Mouse (Mus musculus) left cerebral cortex, postnatal 36 days (tissue): ENCODE measurements around the gene Psma2. TPM values are rescaled to one million over a fixed set of nuclear protein-coding genes. Genes with fewer than 3 reads are reported as not detected.

ENCODE experiments used
- DNase-seq, 2 experiments: peaks; one replicate each; pipeline ENCODE4 v3.0.0; 2021 to 2022; ENCODE audit warnings: low spot score in 2 of 2, mixed read lengths in 1 of 2
- intact Hi-C: fragments of 180-260 bp; cut with DNase I; formaldehyde crosslinking; loops from one replicate; pipeline ENCODE4 v1.15.1; 2025
- total RNA-seq, 2 experiments: library from RNA; stranded (reverse); gene quantifications; 2 replicates each; pipeline ENCODE4 v1.2.3; 2021

Psma2 gene
- total RNA-seq: 10 to 100 TPM; 54.4 to 56.4 TPM

- intact Hi-C loops: loop anchor here (5.0 to 10.0 kb wide), 2 partner anchors 91 to 548 kb away; partner anchors contain the start of genes Arid4b, Ggps1 and Hecw1
Observed at GRCm38 (mm10) chr13:14612926-14613529, at the start of gene Psma2, which contains the start of gene Mrpl32. Psma2 (plus strand) TSS chr13:14613240. Mrpl32 (minus strand) TSS chr13:14613165.

GRCm38 (mm10) chr13:14574128-14574527 lies 38.9 kb upstream of the Psma2 start:
- DNase-seq: no peak
- intact Hi-C loops: no loop called here

More at GRCm38 (mm10) chr13:14612926-14613529, at the start of gene Psma2, which contains the start of gene Mrpl32:
- DNase-seq: peak; percentile 97 to 99

GRCm38 (mm10) chr13:14580392-14580791 lies 32.6 kb upstream of the Psma2 start:
- no peak for DNase-seq
- intact Hi-C loops: no loop called here

- intact Hi-C loops: no loop called here
- no peak for DNase-seq
Observed at GRCm38 (mm10) chr13:14602744-14603143, 10.3 kb upstream of the Psma2 start.

- DNase-seq: no peak
- intact Hi-C loops: no loop called here
Observed at GRCm38 (mm10) chr13:14607616-14608015, 5.4 kb upstream of the Psma2 start.

- no peak for DNase-seq
- intact Hi-C loops: loop anchor here (5.0 to 10.0 kb wide), 2 partner anchors 90 to 548 kb away; partner anchors contain the start of genes Arid4b, Ggps1 and Hecw1
Observed at GRCm38 (mm10) chr13:14612463-14612862, 577 bp upstream of the Psma2 start.

GRCm38 (mm10) chr13:14613553-14613952 lies 513 bp downstream of the Psma2 start:
- intact Hi-C loops: loop anchor here (5.0 to 10.0 kb wide), 2 partner anchors 91 to 549 kb away; partner anchors contain the start of genes Arid4b, Ggps1 and Hecw1
- no peak for DNase-seq

GRCm38 (mm10) chr13:14618724-14619123 lies 5.7 kb downstream of the Psma2 start:
- peak in 1 of 2 experiments; percentile 44 for DNase-seq
- intact Hi-C loops: loop anchor here (10.0 kb wide), 1 partner anchor 554 kb away; the partner anchor contains the start of genes Arid4b and Ggps1

GRCm38 (mm10) chr13:14629726-14630641 lies 16.9 kb downstream of the Psma2 start, which contains the start of gene AW209491:
AW209491 (plus strand) TSS chr13:14630154.
- peak; percentile 93 to 94 for DNase-seq
- intact Hi-C loops: no loop called here

- no peak for DNase-seq
- intact Hi-C loops: loop anchor here (10.0 kb wide), 1 partner anchor 1345 kb away; no protein-coding TSS in a partner anchor
Observed at GRCm38 (mm10) chr13:14639998-14640397, 27.0 kb downstream of the Psma2 start.

- intact Hi-C loops: loop anchor here (10.0 kb wide), 1 partner anchor 1336 kb away; no protein-coding TSS in a partner anchor
- no peak for DNase-seq
Observed at GRCm38 (mm10) chr13:14649301-14649700, 36.3 kb downstream of the Psma2 start.

GRCm38 (mm10) chr13:14667107-14667506 lies 54.1 kb downstream of the Psma2 start:
- no peak for DNase-seq
- intact Hi-C loops: no loop called here

GRCm38 (mm10) chr13:14670342-14670741 lies 57.3 kb downstream of the Psma2 start:
- intact Hi-C loops: loop anchor here (1.0 to 2.0 kb wide), 3 partner anchors 1044 to 1093 kb away; no protein-coding TSS in a partner anchor

GRCm38 (mm10) chr13:14688955-14689354 lies 75.9 kb downstream of the Psma2 start:
- intact Hi-C loops: no loop called here
- no peak for DNase-seq

More at GRCm38 (mm10) chr13:14670342-14670741, 57.3 kb downstream of the Psma2 start:
- DNase-seq: peak in 1 of 2 experiments; percentile 14

- intact Hi-C loops: no loop called here
- DNase-seq: no peak
Observed at GRCm38 (mm10) chr13:14716801-14717200, 103.8 kb downstream of the Psma2 start.

GRCm38 (mm10) chr13:14717755-14718154 lies 104.7 kb downstream of the Psma2 start:
- intact Hi-C loops: no loop called here
- no peak for DNase-seq
